Mouse (Mus musculus) c-Kit-positive CD71-positive TER-119-positive erythroid progenitor cells, embryonic 14.5 days (primary cell): ENCODE data around the gene Stox2.

Source experiments
- DNase-seq: peaks from one replicate; pipeline ENCODE4 v3.0.0-alpha.2; 2013; ENCODE audit warnings: low spot score

Stox2 gene

GRCm38 (mm10) chr8:47182292-47182691 lies 263.9 kb downstream of the Stox2 start:
- DNase-seq: no peak

- no peak for DNase-seq
Measured at GRCm38 (mm10) chr8:47181032-47181698, 265.0 kb downstream of the Stox2 start.

DNA sequence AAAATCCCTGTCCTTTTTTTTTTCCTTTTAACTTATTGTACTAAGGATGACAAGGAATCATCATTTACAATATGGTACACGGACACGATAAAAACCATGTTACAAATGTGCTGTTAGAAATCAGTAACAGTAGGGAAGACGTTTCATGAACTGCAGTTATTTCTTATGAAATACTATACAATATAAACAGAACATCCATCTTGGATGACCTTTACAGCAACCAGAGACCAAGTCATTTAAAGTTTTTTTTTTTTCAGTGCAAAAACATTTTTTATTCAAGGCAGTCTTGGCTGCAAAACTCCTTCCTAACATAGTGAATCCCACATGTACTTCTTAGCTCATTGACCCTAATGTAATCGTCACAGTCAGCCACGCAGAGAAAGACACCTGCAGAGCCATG lies 266.0 kb downstream of the Stox2 start:
- DNase-seq: no peak

DNA sequence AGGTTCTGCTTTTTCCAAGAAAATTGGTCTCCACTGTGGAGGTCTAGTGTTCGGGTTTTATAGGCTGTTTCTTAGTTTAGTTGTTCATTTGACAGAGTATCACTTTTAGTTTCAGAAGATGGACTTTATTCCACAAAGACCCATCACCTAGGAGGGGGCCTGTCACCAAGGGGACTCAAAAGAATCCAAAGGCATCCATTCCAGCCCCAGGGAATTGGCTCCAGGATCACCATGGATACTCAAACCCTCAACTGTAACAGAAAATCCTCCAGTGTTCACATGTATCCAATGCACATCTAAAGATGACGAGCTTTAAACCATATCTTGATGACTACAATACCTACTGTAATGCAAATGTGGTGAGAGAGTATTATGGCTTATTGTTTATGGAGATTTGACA lies 267.4 kb downstream of the Stox2 start:
- no peak for DNase-seq

DNA sequence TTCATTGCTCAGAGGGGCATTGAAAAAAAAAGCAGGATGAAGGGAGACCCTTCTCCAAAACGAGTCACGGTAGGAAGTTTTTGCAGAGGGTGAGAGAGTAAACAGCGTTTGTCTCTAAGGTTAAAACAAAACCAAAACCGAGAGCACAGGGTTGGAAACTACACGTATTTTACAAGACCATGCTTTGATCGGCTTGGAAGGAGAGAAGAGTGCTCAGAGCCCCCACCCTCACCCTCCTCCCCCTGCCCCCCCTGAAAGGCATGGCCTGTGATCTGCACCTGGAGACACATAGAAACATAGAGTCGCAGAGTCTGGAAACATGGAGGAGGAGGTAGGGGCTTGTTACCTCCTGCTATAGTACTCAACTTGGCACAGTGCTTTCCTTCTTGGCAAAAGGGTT lies 272.3 kb downstream of the Stox2 start:
- DNase-seq: no peak

- no peak for DNase-seq
Measured at GRCm38 (mm10) chr8:47172848-47173247, 273.3 kb downstream of the Stox2 start.

GRCm38 (mm10) chr8:47160688-47161087 lies 285.5 kb downstream of the Stox2 start:
- no peak for DNase-seq

- DNase-seq: no peak
Measured at GRCm38 (mm10) chr8:47154521-47154920, 291.6 kb downstream of the Stox2 start.

DNA sequence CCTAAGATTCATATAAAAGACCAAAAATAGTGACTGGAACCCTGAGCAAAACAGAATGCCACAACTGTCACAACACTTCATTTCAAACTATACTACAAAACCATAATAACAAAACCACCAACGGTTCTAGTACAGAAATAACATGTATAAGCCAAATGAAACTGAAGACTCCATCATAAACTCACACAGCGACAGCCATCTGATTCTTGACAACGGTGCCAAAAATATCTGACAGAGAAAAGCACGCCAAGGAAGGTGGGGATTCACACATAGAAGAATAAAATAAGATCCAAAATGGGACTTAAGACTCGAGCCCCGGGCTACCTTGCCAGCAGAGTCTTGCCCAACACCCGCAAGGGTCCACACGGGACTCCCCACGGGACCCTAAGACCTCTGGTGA lies 300.9 kb downstream of the Stox2 start:
- DNase-seq: no peak

DNA sequence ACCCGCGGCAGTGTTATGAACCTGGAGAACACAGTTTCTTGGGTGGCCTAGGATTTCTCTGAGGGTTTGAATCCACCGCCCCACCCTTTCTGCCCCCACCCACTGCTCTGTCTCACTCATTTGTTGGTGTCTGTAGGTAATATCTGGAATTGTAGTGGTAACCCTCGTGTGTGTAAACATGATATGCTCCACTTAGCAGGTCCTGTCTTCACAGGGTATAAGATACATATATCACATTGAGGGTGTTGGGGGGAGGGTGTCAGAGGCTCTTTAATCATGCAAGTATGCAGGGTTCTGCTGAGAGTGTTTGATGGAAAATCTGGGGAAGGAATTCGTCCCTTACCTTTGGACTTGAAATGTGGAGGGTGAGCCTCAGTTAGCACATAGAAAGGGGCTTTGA lies 310.1 kb downstream of the Stox2 start:
- DNase-seq: no peak

DNA sequence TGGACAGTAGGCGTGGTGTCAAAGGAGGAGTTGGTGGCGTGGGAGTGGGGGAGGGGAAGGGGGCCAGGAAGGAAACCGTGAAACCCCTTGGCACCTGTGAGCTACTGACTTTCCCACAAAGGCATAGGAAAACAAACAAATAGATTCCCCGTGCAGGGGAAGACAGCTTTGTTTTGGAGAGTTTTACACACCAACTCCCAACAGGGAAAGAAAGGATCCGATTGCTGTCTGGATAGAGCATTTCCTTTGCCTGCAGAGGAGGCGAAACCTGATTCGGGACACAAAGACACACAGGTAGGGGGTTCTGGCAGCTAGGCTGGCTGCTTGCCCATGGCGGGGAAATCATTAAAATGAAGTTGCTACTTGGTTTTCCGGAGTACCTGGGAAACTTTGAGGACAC lies 310.6 kb downstream of the Stox2 start:
- DNase-seq: no peak

DNA sequence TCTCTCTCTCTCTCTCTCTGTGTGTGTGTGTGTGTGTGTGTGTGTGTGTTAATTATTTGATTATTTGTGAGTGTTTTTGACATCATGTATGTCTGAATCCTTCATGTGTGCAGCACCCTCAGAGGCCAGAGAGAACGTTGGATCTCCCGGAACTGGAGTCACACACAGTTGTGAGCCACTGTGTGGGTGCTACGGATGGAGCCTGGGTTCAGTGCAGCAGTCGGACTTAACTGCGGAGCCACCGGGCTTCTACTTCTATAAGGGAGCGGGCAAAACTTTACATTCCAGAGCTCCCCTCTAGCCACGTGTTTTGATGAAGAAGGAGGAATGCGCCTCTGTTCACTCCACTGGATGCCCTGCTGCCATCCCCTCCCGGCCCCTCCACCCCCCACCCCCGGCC lies 311.4 kb downstream of the Stox2 start:
- no peak for DNase-seq

GRCm38 (mm10) chr8:47133381-47133780 lies 312.8 kb downstream of the Stox2 start:
- DNase-seq: no peak
